Mouse (Mus musculus) spleen, postnatal 14 days (tissue): ENCODE measurements around the gene Cabp1.
"Not testable (repeated sequence)": the region's sequence is repeated elsewhere in the genome, so short reads cannot be mapped to it uniquely, and the experiment has no call there.

Source experiments
- DNase-seq, 2 experiments: peaks; one replicate each; pipeline ENCODE4 v3.0.0; 2021 to 2022; ENCODE audit warnings: low spot score in 2 of 2

The Cabp1 gene

DNA sequence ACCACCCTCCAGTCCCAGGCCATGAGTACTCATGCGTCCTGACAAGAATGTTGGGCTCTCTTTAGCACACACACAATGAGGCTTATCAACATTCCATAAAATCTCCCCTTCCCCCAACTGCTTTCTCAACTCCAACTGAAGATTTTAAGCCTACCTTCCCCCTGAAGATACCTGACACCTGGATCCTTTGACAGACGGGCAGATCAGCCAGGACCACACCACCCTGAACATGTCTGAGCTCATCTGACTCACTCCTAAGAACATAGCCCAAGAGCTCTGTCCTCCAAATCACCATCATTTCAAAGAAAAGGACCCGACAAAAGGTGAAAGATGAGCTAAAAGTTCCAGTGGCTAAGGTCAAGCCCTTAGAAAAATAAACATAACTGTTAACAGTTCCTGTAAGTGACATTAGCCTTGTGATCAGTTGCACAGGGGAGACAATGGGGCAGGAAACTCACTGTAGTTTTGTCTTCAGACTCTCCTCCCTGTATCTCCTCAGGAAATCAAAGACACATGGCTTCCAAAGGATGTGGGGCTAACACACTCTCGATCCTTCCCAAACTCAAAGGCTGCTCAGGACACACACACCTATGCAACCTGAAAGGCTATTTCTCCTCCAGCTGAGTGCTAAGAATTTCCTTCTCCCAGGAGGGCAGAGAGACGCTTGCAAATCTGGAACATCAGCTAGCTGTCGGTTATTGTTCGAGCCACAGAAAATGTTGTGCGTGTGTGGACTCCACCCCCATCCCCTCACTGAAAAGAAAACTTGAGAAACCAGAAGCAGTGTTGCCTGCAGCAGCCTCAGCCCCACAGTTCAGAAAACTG is 41.8 kb downstream of the Cabp1 start:
- DNase-seq: no peak

DNA sequence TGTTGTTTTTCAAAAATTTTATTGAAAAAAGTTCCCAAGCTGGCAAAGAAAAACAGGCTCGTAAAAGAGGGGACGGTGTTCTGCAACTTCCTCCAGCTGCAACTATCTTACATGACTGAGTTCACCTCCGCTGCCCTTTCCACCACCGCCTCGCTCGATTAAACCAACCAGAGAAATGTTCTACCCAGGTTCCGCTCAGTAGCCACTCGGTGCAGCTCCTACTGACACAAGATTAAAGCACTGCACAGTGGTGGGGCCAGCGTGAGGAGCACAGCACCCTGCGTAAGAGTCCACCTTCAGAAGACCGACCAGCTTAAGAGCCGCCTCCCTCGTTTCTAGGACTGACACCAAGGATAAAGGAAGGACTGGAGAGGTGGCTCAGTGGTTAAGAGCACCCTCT is 42.7 kb downstream of the Cabp1 start:
- no peak for DNase-seq

DNA sequence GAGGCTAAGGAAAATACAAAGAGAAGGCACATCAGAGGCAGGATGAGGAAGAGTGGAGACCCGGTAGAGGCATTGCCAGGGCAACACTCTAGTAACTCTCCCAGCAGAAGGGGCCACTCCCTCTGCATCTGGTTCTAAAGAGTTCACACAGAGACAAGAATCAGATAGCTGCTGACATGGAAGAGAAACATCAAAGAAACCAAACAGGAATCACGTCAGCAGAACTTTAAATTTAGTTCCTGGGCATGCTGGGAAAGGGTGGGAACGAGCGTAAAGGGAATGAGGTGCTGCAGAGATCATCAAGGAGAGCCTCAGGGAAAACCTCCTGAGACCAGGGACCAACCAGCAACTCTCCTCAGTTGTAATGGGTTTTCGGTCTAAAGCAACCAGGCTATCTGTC is 43.2 kb downstream of the Cabp1 start:
- DNase-seq: no peak

DNA sequence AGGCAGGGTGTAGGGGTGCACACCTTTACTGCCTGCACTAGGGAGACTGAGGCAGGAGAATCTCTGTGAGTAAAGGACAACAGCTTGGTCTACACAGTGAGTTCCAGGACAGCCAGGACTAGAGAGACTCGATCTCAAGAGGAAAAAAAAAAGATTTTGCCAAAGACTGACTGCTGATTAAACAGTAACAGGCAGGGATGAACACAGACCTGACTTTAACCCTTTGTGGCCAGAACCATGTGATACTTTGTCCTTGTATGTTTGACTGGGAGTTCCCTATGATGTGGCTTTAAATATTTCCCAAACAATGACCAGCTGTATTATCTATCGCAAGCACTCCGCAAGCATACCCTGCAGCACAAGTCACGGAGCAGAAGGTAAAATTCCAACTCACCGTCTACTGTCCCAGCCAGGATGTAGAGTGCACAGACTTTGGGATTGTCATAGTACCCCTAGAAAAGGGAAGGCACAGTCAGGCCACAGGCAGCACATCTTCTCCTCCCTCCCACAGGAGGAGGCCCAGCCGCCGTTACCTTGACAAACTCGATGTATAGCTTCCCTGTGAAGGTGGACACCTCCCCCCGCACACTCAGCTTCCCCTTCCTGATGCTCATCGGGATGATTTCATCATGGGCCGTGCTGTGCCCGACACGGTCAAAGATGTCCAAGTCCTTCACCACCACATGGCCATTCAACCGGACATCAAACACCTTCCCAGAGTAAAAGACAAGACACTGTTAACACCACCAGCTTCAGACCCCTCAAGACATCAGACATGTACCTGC is 44.3 kb downstream of the Cabp1 start:
- no peak for DNase-seq

DNA sequence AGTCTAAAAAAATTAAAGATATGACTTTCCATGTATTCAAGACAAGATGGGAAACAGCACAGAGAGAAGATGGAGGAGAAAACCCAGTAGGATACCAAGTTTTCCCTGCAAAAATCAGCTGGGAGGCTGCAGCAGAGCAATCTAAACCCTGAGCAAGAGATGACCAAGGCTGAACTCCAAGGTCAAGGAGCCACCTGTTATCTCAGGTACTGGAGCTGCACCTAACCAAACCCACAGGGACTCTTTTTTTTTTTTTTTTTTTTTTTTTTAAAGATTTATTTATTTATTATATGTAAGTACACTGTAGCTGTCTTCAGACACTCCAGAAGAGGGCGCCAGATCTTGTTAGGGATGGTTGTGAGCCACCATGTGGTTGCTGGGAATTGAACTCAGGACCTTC is 45.3 kb downstream of the Cabp1 start:
- DNase-seq: not testable (repeated sequence)

DNA sequence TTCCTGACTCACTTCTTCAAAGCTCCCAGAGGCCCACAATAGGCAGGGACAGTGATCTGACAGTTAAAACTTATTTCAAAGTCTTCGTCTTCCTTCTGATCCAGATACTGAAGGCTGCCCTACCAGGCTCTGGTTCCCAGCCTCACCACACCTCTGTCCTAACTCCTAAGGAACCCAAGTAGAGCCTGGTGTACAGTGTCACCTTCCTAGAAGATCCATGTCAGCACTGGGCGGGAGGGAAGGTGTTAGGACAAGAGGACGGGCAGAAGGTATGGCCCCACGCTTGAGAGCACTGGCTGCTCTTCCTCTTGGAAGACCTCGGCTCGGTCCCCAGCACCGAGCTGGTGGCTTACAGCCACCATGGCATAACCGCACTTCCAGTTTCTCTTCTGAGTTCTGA is 45.8 kb downstream of the Cabp1 start:
- DNase-seq: no peak

DNA sequence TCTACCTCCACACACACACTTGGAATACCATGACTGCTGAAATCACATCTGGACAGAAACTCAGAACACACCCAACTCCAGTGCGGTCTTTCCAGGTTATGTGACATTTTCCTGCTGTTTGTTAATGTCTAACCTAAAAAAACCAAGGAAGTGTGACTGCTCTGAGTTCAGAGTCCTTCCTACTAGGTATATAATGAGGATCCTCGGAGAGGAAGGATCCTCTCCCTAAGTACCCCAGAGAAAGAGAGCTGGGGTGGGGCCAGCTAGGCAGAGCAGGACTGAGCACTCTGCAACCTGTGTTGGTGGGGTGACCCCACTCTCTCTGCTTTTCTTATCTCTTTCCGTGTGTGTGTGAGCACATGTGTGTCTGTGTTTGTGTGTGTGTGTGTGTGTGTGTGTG is 46.8 kb downstream of the Cabp1 start:
- DNase-seq: no peak

DNA sequence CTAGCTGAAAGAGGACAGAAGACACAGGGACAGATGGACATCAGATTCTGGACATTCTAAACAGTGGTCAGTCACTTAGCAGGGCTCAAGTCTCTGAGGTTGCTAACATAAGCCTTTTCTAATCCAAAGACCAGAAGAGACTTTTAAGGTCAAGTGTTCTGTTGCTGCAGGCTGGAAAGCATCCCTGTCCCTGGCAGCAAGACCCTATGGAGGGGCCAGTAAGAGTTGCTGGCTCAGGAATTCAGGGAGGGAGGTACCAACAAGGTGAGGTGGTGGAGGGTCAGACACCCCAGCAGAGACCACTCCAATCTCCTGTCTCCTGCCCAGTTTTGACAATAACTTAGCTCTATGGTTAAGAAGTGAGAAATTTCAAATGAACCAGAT is 47.4 kb downstream of the Cabp1 start:
- DNase-seq: no peak

DNA sequence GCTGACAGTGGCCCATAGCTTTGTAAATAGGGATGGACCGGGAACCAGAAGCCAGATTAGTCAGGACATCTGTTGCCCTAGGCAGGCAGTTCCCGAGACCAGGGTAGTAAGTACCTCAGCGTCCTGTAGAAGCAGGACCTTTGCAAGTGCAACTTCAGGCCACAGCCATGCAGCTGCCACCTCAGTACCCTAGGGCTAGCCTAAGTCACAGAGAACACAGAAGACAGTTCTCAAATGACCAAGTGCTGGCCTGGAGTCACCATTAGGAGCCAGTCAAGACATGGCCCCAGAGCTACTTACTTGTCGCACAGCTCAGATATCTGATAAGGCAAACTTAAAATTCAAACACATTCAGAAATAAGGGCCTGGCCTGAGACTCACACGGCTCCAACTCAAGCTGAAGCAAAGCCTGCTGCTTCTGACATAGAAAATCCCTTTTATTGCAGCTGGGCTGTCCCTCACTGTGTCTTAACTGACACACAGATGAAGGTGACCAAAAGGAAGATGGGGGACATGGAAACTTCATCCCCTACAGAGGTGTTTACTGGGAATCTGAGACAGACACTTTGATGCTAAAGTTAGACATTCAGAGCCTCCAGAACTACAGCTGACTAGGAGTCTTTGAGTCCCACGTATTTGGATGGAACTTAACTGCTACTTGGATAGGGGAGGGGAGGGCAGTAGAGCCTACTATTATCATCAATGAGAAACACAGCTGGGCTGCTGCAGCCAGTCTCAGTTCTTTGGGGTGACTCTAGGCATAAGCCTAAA is 48.0 kb downstream of the Cabp1 start:
- DNase-seq: no peak

DNA sequence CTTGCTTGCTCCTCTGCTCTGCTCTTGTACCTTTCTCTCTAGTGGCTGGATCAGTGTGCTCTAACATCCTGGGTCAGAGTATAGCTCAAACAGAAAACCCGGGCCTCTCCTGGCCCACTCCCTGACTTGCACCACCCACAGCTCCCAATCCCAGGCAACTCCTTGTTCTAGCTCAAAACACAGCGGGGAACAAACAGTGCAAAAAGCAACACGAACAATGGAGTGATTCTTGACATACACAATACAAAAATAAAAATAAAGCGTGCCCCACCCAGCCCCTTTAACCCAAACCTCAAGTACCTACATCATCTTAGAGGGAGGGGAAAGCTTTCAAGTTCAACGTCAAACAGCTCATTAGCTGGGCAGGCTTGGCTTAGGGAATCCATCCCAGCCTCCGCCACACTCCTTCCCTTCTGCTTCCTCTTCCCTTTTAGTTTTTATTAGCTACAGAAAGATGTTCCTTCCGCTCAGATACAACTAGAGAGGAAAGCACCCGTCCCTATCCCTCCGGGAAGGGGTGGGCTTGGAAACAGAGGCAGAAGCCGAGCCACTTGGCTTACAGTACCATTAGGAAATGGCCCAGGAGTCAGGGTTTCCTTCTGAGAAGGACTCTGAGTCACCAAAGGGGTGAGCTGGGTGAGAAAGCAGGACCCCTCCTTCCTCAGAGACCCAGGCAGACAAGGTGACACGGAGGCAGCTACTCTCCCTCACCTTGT is 48.8 kb downstream of the Cabp1 start:
- DNase-seq: no peak

DNA sequence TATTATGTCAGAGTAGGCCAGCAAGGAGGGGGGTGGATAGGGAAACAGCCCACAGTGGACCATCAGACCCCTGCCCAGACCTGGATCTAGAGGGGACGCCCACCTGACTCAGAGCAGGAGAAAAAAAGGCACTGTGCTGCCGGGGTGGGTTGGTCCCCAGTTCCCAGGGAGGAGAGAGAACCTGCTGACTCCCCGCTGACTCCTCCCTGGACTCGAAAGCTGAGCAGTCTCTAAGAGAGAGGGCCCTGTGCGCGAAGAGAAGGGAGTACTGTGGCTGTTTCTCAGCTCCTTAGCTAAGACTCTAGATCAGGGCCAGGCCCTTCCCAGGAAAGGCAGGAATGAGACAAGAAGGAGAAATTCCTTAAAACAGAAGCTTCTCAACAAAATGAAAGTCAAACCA is 49.7 kb downstream of the Cabp1 start:
- no peak for DNase-seq

DNA sequence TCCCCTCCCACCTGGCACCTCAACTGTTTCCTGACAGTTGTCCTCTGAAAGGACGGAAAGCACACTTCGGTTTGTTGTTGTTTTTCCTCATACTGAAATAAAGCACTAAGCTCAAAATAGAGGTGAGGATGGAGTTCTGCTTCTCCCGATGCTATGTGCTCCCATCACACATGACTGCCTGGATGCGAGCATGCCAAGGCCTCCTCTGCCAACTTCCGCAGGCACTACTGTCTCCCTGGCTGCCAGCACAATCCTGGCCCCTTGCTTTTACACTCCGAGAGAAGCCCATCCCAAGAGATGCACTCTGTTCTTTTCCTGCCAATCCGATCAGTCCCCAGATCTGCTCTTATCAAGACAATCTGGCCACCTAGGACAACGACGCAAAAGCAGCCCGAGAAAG is 50.6 kb downstream of the Cabp1 start:
- DNase-seq: no peak

DNA sequence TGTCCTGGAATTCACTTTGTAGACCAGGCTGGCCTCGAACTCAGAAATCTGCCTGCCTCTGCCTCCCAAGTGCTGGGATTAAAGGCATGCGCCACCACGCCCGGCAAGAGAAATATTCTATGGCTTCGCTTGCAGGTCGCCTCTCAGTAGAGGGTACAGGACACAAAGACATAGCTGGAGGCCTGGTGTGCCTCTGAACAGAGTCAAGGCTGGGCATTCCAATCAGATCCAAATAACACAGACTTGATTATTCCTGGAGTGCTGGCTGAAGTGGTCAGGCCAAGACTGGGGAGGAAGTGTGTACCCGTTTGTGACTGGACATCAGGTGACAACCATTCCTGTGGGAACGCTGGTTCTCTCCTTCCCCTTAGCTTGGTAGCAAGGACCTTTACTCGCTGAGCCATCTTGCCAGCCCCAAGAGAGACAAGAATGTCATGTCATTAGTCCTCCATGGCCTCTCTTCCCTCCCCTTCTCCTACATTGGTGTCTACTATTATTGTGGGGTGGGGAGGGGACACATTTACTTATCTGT is 51.9 kb downstream of the Cabp1 start:
- no peak for DNase-seq

DNA sequence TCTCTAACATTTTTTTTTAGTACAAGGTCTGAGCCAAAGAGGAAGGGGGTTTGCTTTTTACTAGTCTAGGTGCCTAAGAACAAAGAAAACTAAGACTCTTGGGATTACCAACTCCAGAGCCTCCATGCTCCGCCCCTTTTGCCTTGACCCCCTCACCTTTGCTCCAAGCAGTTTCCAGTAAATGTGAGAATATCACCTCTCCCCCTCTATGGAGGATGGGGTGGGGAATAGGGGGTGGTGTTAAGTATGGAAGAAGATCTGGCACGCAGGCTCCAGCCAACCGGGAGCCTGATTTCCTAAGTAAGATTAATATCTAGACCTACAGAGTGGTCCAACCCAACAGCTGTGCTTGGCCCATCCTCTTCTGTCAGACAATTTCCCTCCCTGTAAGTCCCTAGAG is 53.5 kb downstream of the Cabp1 start:
- no peak for DNase-seq

DNA sequence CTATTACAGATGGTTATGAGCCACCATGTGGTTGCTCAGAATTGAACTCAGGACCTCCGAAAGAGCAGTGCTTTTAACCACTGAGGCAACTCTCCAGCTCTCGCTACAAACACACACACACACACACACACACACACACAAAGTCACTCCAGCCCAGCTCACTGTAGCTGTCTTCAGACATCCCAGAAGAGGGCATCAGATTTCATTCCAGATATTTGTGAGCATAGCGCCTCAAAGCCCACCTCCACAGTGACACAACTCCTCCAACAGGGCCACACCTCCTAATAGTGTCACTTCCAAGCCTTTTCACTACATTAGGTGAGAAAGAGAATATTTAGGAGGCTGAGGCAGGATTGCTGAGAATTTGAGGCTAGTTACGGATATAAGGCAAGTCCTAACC is 55.1 kb downstream of the Cabp1 start:
- no peak for DNase-seq

DNA sequence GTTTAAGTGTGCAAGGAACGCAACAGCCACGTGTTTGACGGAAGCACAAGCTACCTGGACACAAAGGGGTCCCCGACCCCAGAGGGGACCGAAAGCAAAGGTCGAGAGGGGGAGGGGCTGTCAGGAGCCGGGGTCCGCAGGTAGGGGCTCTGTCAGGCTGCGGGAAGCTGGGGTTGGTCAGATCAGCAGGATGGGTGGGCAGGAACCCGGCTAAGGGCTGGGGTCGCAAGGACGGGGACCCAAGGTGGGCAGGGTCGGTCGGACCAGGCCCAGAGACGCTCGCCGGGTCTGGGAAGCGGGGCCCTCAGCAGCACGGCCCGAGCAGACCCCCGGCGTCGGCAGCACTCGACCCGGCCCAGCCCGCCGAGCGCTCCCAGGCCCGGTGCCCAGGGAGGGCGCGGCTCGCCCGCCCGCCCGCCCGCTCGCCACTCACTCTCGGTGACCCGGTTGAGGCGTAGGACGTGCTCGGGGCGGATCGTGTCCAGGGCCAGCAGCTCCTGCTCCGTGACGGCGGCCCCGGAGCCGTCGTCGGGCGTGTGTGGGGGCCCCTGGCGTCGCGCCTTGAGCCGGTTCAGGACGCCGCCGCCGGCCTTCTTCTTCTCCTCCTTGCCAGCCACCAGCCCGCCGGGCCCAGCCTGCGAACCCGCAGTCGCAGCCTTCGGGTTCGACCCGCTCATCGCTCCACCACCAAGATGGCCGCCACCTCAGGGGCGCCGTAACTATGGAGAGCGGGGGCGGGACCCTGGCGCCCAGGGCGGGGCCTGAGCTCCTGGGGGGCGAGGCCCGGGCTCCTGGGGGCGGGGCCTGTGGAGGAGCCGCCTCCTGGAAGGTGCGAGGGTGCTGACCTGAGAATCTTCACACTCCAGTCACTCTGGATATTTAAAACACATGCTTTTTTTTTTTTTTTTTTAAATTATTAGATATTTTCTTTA is 59.7 kb downstream of the Cabp1 start, which contains the start of gene Unc119b:
Unc119b (minus strand) TSS at position 742 of the 932 bp plus-strand sequence.
- peak; percentile 84 to 89 for DNase-seq

DNA sequence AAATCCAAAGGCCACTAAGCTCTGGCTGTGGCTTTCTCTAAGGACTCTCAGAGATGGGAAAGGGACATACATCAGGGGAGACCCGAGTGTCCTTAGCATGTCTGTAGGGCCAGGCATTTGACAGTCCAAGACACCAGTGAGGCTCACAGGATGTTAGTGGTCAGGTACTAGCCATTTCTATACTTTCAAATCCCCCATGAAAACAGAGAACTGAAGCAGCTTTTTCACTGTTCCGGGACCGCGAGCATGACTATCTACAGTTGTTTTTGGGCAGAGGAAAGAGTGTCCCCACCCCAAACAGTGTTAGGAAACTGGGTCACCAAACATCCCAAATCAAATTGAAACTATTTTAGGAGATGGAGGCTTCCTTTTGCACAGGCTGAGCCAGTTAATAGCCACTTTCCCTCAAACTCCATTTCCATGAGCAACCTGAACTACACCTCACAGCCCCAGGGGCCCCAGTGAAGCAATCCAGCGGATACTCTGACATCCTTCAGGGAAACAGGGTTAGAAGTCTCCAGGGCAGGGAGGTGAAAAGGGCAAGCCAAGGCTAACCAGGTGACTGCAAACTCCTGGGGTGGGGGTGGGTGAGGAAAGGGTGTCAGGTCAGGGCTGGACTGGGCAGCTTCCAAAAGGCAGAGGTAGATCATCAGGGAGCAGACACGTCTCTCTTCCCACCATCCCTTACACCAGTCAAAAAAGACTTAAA is 60.7 kb downstream of the Cabp1 start:
- no peak for DNase-seq

DNA sequence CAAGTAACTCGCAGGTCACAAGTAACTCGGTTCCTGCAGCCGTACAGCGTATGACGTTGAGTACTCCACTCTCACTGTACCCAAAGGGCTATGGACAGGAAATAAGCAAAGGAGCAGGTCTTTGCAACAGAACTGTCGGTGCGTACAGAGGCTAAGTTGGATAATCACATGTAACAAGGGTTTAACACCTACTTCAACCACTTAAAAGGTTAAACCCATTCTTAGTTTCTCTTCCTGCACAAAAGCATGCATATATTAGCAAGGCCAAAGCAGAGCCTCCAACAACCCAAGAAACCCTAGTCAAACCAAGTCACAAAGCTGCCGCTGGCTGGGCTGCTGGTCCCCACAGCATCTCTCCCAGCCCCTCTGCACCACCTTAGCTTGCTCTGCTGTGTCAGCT is 61.7 kb downstream of the Cabp1 start:
- DNase-seq: no peak

DNA sequence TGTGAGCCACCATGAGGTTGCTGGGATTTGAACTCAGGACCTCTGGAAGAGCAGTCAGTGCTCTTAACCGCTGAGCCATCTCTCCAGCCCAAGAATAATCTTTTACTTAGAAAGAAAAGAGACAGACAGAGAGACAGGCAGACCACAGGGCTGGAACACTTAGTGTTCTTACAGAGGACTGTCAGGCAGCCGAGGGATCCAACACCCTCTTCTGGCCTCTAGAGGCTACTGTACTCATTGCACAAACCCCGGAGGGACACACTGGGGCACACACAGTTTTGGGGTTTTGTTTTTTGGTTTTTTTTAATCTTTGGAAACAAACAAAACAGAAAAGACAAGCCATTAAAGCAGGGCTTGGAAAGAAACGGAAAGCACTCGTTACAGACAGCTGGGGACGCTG is 64.9 kb downstream of the Cabp1 start:
- DNase-seq: no peak
